Mouse (Mus musculus) stomach, postnatal 0 days (tissue): ENCODE measurements at regions not wholly inside any gene's neighbourhood (a gene's known extent, or its start where the extent isn't known, plus 50 kb on each side); places are given as distances from the start of the nearest gene placed in this dataset.

ENCODE experiments used
- ATAC-seq: fragments of 200-750 bp; cut with Nextera tagmentation; 2 replicates; pipeline ENCODE4 v1.8.0; 2017; ENCODE audit not compliant: low FRiP score, low TSS enrichment
- DNase-seq: peaks from one replicate; pipeline ENCODE4 v3.0.0-alpha.2; 2016; ENCODE audit warnings: low spot score
- H3K27ac ChIP-seq: fragments of 300-500 bp; sonication (generic); replicated peaks from 2 replicates; pipeline ENCODE4 v1.5.1; 2014; ENCODE audit warnings: mild to moderate bottlenecking, control low read depth
- H3K27me3 ChIP-seq: fragments of 300-500 bp; sonication (generic); 2 replicates; pipeline ENCODE4 v1.6.1; 2014; ENCODE audit warnings: low read length; ENCODE audit not compliant: control insufficient read depth, insufficient read depth
- H3K36me3 ChIP-seq: fragments of 300-500 bp; sonication (generic); 2 replicates; pipeline ENCODE4 v1.6.1; 2014; ENCODE audit warnings: low read length, mixed read lengths; ENCODE audit not compliant: control insufficient read depth, insufficient read depth
- H3K4me1 ChIP-seq: fragments of 300-500 bp; sonication (generic); replicated peaks from 2 replicates; pipeline ENCODE4 v1.6.1; 2014; ENCODE audit warnings: antibody characterized with exemption; ENCODE audit not compliant: control insufficient read depth, insufficient read depth
- H3K4me2 ChIP-seq: fragments of 300-500 bp; sonication (generic); replicated peaks from 2 replicates; pipeline ENCODE4 v1.6.1; 2014; ENCODE audit warnings: low read depth, mild to moderate bottlenecking, control low read depth, moderate library complexity
- H3K4me3 ChIP-seq: fragments of 300-500 bp; sonication (generic); 2 replicates; pipeline ENCODE4 v1.5.1; 2014; ENCODE audit warnings: low read depth, low read length, control low read depth
- H3K9ac ChIP-seq: fragments of 300-500 bp; sonication (generic); 2 replicates; pipeline ENCODE4 v1.6.1; 2014; ENCODE audit warnings: mild to moderate bottlenecking, low read length, control low read depth, mixed read lengths
- H3K9me3 ChIP-seq: fragments of 300-500 bp; sonication (generic); 2 replicates; pipeline ENCODE4 v1.6.1; 2016; ENCODE audit warnings: low read length; ENCODE audit not compliant: control insufficient read depth
- CTCF ChIP-seq: IDR thresholded peaks from 2 replicates; pipeline ENCODE4 v1.5.1; 2016; ENCODE audit warnings: antibody characterized with exemption, low read depth, mild to moderate bottlenecking, moderate library complexity
- EP300 ChIP-seq: optimal IDR thresholded peaks from 2 replicates; pipeline ENCODE3; 2016; ENCODE audit warnings: antibody characterized with exemption
- WGBS: fragments of 180-500 bp; shearing (Covaris S2); extraction: QIAGEN DNeasy Blood & Tissue Kit; methylation state at CpG from one replicate; pipeline ENCODE4 v1.1.7; 2014; 5-methylcytosine and 5-hydroxymethylcytosine counted together

GRCm38 (mm10) chr11:40428858-40429257 is 266.1 kb downstream of the Mat2b start:
- 71% methylated on average over 2 of the region's 2 CpGs for WGBS
- ATAC-seq, result peak; percentile 74
- Histone ChIP-seq H3K9me3 (no peaks in the 10 kb centered on the region), H3K4me3 (no peak overlapping the region), H3K27ac (no peak overlapping the region), H3K4me1 (no peaks in the 10 kb centered on the region), H3K9ac (no peak overlapping the region), H3K36me3 (no peaks in the 10 kb centered on the region), H3K4me2 (no peak overlapping the region), H3K27me3 (no peaks in the 10 kb centered on the region)
- no peak for TF ChIP-seq CTCF
- TF ChIP-seq EP300, result no peak
- no peak for DNase-seq

DNA sequence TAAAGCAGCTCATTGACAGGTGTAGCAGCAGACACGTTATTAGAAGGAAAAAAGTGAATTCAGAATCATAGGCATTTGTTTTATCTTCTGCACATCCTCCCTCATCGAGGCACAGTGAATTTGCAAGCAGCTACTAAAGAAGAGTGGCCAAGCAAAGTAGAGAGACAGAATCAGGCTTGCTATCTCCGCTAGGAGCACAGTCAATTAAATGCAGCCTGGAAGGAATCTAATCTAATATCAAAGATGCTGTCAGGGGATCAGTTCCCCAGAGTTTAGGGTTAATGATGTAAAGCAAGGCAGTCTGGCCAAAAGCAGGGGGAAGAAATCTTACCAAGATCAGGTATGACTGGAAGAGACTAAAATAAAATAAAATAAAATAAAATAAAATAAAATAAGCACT is 270.7 kb downstream of the Mat2b start:
- Histone ChIP-seq H3K9me3 (no peaks in the 10 kb centered on the region), H3K4me3 (no peak overlapping the region), H3K4me1 (no peaks in the 10 kb centered on the region), H3K36me3 (no peaks in the 10 kb centered on the region), H3K27ac (no peak overlapping the region), H3K4me2 (no peak overlapping the region), H3K27me3 (no peaks in the 10 kb centered on the region), H3K9ac (no peak overlapping the region)
- TF ChIP-seq EP300, result no peak
- TF ChIP-seq CTCF, result no peak
- WGBS, result 74% methylated on average over 3 of the region's 3 CpGs
- DNase-seq, result no peak
- no peak for ATAC-seq

DNA sequence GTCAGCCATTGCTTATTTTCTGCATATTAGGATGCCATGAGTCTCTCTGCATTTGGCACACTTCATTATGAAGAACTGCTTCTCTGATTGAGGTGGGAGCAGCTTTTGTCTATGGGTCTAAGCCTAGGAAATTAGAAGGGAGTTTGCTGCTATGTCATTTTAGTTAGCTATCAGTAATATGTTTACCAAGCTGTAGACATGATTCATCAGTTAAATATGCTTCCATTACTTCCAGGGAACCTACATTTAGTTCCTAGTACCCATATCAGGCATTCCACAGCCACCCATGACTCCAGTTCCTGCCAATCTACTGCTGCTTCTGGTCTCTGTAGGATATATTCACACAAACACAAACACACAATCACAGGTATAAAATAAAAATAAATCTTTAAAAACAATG is 287.4 kb downstream of the Mat2b start:
- no peak overlapping the region for H3K27ac ChIP-seq
- H3K27me3 ChIP-seq, result no peaks in the 10 kb centered on the region
- H3K9me3 ChIP-seq, result no peaks in the 10 kb centered on the region
- ATAC-seq, result no peak
- no peak overlapping the region for H3K4me2 ChIP-seq
- H3K9ac ChIP-seq, result no peak overlapping the region
- no peaks in the 10 kb centered on the region for H3K4me1 ChIP-seq
- DNase-seq, result no peak
- H3K36me3 ChIP-seq, result no peaks in the 10 kb centered on the region
- TF ChIP-seq EP300, result no peak
- no peak for TF ChIP-seq CTCF
- H3K4me3 ChIP-seq, result no peak overlapping the region

DNA sequence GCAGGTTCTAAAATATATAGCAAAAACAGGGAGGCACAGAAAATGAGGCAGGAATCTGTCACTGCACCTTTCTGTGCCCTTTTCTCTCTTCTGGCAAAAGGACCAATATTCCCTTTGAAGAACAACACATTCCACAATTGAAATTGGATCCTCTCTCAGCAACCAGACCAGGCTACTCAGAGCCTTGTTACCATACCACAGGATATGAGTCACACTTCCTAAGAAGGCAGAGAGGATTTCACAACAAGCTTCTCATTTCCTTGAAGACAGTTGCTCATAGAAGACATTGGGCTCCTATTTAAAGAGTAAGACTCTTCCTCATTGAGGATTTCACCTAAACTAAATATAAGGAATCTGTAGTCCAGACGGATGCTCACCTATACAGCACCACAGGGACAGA is 292.8 kb downstream of the Mat2b start:
- no peaks in the 10 kb centered on the region for H3K4me1 ChIP-seq
- DNase-seq (no peak), ATAC-seq (peak; percentile 66; the same call in 1 of the 2 replicates)
- no peak for TF ChIP-seq EP300
- TF ChIP-seq CTCF, result no peak
- H3K9me3 ChIP-seq, result no peaks in the 10 kb centered on the region
- no peak overlapping the region for H3K27ac ChIP-seq
- no peak overlapping the region for H3K4me2 ChIP-seq
- H3K4me3 ChIP-seq, result no peak overlapping the region
- no peak overlapping the region for H3K9ac ChIP-seq
- WGBS, result 57% methylated on average over 1 of the region's 1 CpGs
- H3K36me3 ChIP-seq, result no peaks in the 10 kb centered on the region
- no peaks in the 10 kb centered on the region for H3K27me3 ChIP-seq

GRCm38 (mm10) chr11:40397453-40398104 is 297.4 kb downstream of the Mat2b start:
- H3K27ac ChIP-seq, result no peak overlapping the region
- H3K4me3 ChIP-seq, result no peak overlapping the region
- no peaks in the 10 kb centered on the region for H3K9me3 ChIP-seq
- H3K4me2 ChIP-seq, result no peak overlapping the region
- 82% methylated on average over 9 of the region's 9 CpGs for WGBS
- DNase-seq (no peak), ATAC-seq (no peak)
- no peaks in the 10 kb centered on the region for H3K4me1 ChIP-seq
- no peak overlapping the region for H3K9ac ChIP-seq
- H3K27me3 ChIP-seq, result no peaks in the 10 kb centered on the region
- TF ChIP-seq EP300, result no peak
- no peak for TF ChIP-seq CTCF
- H3K36me3 ChIP-seq, result no peaks in the 10 kb centered on the region

GRCm38 (mm10) chr11:40395331-40395730 is 299.7 kb downstream of the Mat2b start:
- Histone ChIP-seq H3K27me3 (no peaks in the 10 kb centered on the region), H3K4me1 (no peaks in the 10 kb centered on the region), H3K4me2 (no peak overlapping the region), H3K9me3 (no peaks in the 10 kb centered on the region), H3K27ac (no peak overlapping the region), H3K9ac (no peak overlapping the region), H3K36me3 (no peaks in the 10 kb centered on the region), H3K4me3 (no peak overlapping the region)
- DNase-seq (no peak), ATAC-seq (no peak)
- TF ChIP-seq CTCF (no peak), EP300 (no peak)
- 57% methylated on average over 11 of the region's 11 CpGs for WGBS
